Mouse (Mus musculus): ENCODE measurements around the gene Rab3d.
"Not testable (repeated sequence)": the region's sequence is repeated elsewhere in the genome, so short reads cannot be mapped to it uniquely, and the experiment has no call there.

The Rab3d gene

GRCm38 (mm10) chr9:21909474-21910223 lies 8.3 kb downstream of the Rab3d start:
- DNase-seq (ENCODE audit: low spot score in 2 of 2), result no peak

- no peak for DNase-seq (ENCODE audit: low spot score in 2 of 2)
Observed at GRCm38 (mm10) chr9:21908216-21908615, 9.8 kb downstream of the Rab3d start.

DNA sequence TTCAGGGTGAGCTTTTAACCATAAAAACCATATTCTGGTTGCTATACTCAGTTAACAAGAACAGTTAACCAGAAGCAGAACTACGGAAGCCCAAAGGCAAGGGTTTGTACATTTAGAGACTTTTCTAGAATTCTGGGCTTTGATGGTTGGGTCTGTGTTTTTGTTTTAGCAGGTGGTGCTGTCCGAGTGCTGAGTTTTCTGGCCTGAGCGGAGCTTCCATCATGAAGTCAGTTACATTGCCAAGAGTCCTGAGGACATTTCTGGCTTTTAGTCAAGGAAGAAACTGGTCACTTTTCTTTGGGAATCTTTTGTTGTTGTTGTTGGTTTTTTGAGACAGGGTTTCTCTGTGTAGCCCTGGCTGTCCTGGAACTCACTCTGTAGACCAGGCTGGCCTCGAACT lies 14.0 kb downstream of the Rab3d start:
- DNase-seq (ENCODE audit: low spot score in 2 of 2), result no peak

DNA sequence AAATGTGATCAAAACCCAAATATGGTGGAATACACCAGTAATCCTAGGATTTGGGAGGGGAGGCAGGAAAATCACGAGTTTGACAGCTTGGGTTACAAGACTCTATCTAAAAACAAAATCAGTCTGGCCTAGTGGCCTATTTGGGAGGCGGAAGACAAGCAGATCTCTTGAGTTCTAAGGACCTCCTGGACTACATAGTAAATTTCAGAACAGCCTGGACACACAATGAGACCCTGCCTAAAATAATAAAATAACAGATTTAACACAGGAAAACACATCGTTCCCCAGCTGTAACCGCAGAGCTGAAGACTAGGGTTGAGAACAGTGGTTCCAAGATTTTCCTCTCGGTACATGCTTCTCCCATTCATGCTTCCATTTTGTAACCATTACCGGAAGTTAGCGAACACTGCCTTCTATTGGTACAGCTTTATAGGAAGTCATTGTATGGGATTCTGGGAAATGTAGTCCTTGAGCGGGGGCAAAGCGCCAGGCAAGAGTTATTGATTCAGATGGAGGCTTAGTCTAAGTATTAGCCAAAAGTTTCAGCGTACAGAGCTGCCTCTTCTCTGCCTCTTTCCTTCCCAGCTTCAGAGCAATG lies 16.7 kb downstream of the Rab3d start:
- peak; percentile 37 to 46 for DNase-seq (ENCODE audit: low spot score in 2 of 2)

- DNase-seq (ENCODE audit: low spot score in 2 of 2), result no peak
Observed at GRCm38 (mm10) chr9:21889229-21889628, 28.8 kb downstream of the Rab3d start.

- DNase-seq (ENCODE audit: low spot score in 2 of 2), result no peak
Observed at GRCm38 (mm10) chr9:21876601-21877000, 41.4 kb downstream of the Rab3d start.

- DNase-seq (ENCODE audit: low spot score in 2 of 2), result no peak
Observed at GRCm38 (mm10) chr9:21872204-21872603, 45.8 kb downstream of the Rab3d start.

DNA sequence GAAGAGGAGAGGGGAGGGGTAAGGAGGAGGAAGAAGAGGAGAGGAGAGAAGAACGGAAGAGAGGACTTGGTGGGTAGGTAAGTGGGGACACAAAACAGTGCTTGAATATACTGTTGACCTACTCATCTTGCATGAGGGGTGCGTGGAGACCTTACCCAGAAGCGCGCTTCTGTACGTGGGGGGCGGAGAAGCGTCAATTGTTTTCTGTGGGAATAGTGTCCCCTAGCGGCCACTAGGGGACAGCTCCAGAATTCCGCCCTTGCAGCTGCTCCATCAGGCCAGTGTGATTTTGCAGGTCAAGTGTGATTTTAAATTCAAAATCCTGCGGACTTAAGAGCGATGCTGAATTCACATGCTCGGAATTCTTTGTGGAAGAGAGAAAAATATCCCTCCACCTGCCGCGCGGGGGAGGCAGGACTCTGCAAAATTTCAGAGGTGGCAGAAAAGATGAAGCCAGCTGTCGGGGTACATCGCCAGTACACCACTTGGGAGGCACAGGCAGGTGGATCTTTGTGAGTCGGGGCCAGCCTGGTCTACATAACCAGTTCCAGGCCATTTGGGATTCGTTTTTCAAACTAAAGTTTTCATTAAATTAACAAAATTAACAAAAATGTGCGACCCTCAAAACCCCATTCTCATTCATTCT lies 47.0 kb downstream of the Rab3d start:
- peak in 1 of 2 experiments; percentile 35 for DNase-seq (ENCODE audit: low spot score in 2 of 2)

DNA sequence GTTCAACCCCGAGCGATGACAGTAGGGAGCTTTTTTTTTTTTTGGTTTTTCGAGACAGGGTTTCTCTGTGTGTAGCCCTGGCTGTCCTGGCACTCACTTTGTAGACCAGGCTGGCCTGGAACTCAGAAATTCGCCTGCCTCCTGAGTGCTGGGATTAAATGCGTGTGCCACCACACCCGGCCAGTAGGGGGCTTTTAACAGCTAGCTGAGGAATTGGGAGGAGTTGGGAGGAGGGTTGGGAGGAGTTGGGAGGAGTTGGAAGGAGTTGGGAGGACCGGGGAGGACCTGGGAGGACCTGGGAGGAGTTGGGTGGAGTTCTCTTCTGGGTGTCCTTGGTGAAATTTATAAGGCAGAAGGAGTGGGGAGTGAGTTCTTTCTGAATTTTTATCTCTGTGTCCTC lies 48.7 kb downstream of the Rab3d start:
- peak; percentile 20 to 38 for DNase-seq (ENCODE audit: low spot score in 2 of 2)

- no peak for DNase-seq (ENCODE audit: low spot score in 2 of 2)
Observed at GRCm38 (mm10) chr9:21867726-21868125, 50.3 kb downstream of the Rab3d start.

DNA sequence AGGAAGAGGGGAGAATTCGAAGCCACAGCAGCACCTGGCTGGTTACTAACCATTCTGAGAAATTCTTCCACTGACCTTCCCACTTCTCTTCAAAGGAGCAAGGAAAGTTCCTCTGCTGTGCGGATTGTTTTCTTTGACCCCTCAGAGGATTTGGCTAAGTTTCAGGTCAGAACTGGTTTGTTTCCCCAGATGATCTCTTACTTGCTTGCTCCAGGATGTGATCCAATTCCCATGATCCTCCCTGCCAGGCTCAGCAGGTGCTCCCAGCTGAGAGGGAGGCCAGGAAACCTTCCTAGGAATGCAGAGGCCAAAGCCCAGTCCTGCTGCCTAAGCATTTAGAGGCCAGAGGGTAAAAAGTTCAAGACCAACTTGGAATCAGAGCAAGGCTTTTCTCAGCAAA lies 51.4 kb downstream of the Rab3d start:
- no peak for DNase-seq (ENCODE audit: low spot score in 2 of 2)

- no peak for DNase-seq (ENCODE audit: low spot score in 2 of 2)
Observed at GRCm38 (mm10) chr9:21865673-21866398, 52.2 kb downstream of the Rab3d start.

GRCm38 (mm10) chr9:21862181-21862580 lies 55.8 kb downstream of the Rab3d start:
- DNase-seq (ENCODE audit: low spot score in 2 of 2), result no peak

- DNase-seq (ENCODE audit: low spot score in 2 of 2), result not testable (repeated sequence)
Observed at GRCm38 (mm10) chr9:21860349-21860748, 57.6 kb downstream of the Rab3d start.

GRCm38 (mm10) chr9:21859606-21860005 lies 58.4 kb downstream of the Rab3d start:
- DNase-seq (ENCODE audit: low spot score in 2 of 2), result no peak

GRCm38 (mm10) chr9:21858084-21858483 lies 59.9 kb downstream of the Rab3d start:
- DNase-seq (ENCODE audit: low spot score in 2 of 2), result no peak

- no peak for DNase-seq (ENCODE audit: low spot score in 2 of 2)
Observed at GRCm38 (mm10) chr9:21857501-21857900, 60.5 kb downstream of the Rab3d start.
